Mouse (Mus musculus) E14TG2a.4 (cell line): Measurements from ENCODE around the gene Mapkapk2.

ENCODE experiments used
- CTCF ChIP-seq: conservative IDR thresholded peaks from 2 replicates; pipeline ENCODE4 v1.5.1; 2014; ENCODE audit warnings: low read length
- POU5F1 ChIP-seq: IDR thresholded peaks from 2 replicates; pipeline ENCODE4 v1.6.1; 2014; ENCODE audit warnings: low read length, borderline replicate concordance

- TF ChIP-seq CTCF (no peak), POU5F1 (no peak)
Observed at GRCm38 (mm10) chr1:131090261-131090660, 7.4 kb downstream of the Mapkapk2 start.
